Mouse (Mus musculus): Measurements from ENCODE around the gene Slc16a4. TPM values are rescaled to one million over a fixed set of nuclear protein-coding genes. Genes with fewer than 3 reads are reported as not detected.
A peak's percentile ranks its signal among the peaks of the same experiment; 100 is the strongest.
"Not testable (repeated sequence)": the region's sequence is repeated elsewhere in the genome, so short reads cannot be mapped to it uniquely, and the experiment has no call there.

Gene Slc16a4
- polyA plus RNA-seq, 1 experiment from 2014 or later: 3.4 TPM

DNA sequence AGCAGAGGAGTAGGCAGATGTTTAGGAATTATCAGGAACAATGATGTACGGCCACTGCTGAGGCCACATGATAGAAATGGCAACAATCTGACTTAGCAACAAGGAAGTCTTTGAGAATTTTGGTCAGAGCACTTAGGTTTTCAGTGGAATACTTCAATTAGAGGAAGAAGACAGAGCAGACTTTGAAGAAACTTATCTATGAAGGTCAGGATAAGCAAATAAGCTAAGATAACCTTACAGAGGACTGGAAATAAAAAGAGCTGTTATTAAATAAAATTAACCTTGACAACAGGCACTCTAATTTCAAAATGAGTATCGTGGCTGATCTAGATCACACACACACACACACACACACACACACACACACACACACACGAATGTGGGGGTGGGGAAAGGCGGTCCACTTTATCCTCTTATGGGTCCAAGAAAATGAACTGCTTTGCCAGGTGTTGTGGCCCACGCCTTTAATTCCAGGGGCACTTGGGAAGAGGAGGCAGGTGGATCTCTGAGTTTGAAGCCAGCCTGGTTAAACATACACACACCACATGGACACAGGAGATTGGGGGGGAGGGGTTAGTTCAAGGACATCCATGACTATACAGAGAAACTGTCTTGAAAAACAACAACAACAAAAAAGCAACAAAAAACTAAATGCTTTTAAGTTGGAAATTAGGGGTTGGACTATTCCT is 4.8 kb downstream of the Slc16a4 start:
- no peaks in the 10 kb centered on the region; the same call in 1 of the 2 replicates for H3K4me1 ChIP-seq (ENCODE audit: insufficient read depth)
- WGBS: 73% methylated on average over 5 of the region's 5 CpGs
- H3K36me3 ChIP-seq (ENCODE audit: insufficient read depth): no peaks in the 10 kb centered on the region
- H3K4me2 ChIP-seq: no peak overlapping the region
- no peak overlapping the region for H3K27ac ChIP-seq (ENCODE audit: low read depth)
- no peak for ATAC-seq (ENCODE audit: insufficient read depth)
- no peaks in the 10 kb centered on the region for H3K9me3 ChIP-seq (ENCODE audit: low read depth, low read length)
- no peak overlapping the region for H3K9ac ChIP-seq
- H3K27me3 ChIP-seq (ENCODE audit: insufficient read depth, low read length): no peaks in the 10 kb centered on the region
- no peak for TF ChIP-seq CTCF (IDR thresholded peaks at IDR 0.05; ENCODE audit: low read depth)
- H3K4me3 ChIP-seq (ENCODE audit: low read depth, low read length): no peak overlapping the region
- no peak for DNase-seq

DNA sequence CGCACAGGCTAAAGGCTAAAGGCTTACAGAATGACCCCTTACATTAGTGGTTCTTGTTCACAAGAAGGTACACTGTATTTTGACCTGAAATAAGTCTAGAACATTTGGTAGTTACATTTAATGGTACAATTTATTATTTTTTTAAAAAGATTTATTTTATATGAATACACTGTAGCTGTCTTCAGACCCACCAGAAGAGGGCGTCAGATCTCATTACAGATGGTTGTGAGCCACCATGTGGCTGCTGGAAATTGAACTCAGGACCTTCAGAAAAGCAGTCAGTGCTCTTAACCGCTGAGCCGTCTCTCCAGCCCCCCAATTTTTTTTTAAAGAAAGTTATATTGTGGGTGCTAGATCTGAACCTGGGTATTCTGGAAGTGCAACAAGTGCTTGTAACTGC is 5.9 kb downstream of the Slc16a4 start:
- not testable (repeated sequence) for H3K9ac ChIP-seq; H3K27me3 ChIP-seq (ENCODE audit: insufficient read depth, low read length); ATAC-seq (ENCODE audit: insufficient read depth); DNase-seq; H3K4me1 ChIP-seq (ENCODE audit: insufficient read depth); H3K4me3 ChIP-seq (ENCODE audit: low read depth, low read length); H3K4me2 ChIP-seq; H3K27ac ChIP-seq (ENCODE audit: low read depth); H3K9me3 ChIP-seq (ENCODE audit: low read depth, low read length); H3K36me3 ChIP-seq (ENCODE audit: insufficient read depth)
- 68% methylated on average over 4 of the region's 4 CpGs for WGBS

DNA sequence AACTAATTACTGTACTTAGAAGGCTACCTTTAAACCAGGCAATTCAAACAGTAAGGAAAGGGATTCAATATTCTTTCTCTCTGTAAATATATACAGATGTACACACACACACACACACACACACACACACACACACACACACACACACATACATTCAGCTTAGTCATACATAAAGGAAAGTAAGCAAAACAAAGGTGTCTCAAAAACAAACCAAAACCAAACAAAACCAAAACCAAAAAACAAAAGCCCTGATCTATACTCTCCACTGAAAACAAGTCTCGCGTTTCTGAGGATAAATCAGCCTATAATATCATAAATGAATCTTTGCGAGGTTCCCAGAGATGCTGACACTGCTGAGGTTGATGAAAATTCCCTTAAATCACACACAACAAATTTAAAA is 26.3 kb downstream of the Slc16a4 start:
- H3K36me3 ChIP-seq (ENCODE audit: insufficient read depth): peaks cover 30% of the 10 kb centered on the region; the same call in 1 of the 2 replicates
- H3K27ac ChIP-seq (ENCODE audit: low read depth): no peak overlapping the region
- H3K9me3 ChIP-seq (ENCODE audit: low read depth, low read length): no peaks in the 10 kb centered on the region
- H3K4me1 ChIP-seq (ENCODE audit: insufficient read depth): no peaks in the 10 kb centered on the region
- H3K9ac ChIP-seq: no peak overlapping the region
- ATAC-seq (ENCODE audit: insufficient read depth) (no peak), DNase-seq (no peak)
- TF ChIP-seq CTCF (IDR thresholded peaks at IDR 0.05; ENCODE audit: low read depth): no peak
- H3K4me3 ChIP-seq (ENCODE audit: low read depth, low read length): no peak overlapping the region
- 88% methylated on average over 3 of the region's 3 CpGs for WGBS
- no peak overlapping the region for H3K4me2 ChIP-seq
- no peaks in the 10 kb centered on the region for H3K27me3 ChIP-seq (ENCODE audit: insufficient read depth, low read length)

GRCm38 (mm10) chr3:107321141-107321540 is 30.1 kb downstream of the Slc16a4 start:
- H3K4me1 ChIP-seq (ENCODE audit: insufficient read depth): peaks cover 16% of the 10 kb centered on the region; the same call in 1 of the 2 replicates
- no peak for ATAC-seq (ENCODE audit: insufficient read depth)
- H3K4me2 ChIP-seq: no peak overlapping the region
- no peaks in the 10 kb centered on the region for H3K27me3 ChIP-seq (ENCODE audit: insufficient read depth, low read length)
- no peaks in the 10 kb centered on the region for H3K9me3 ChIP-seq (ENCODE audit: low read depth, low read length)
- H3K4me3 ChIP-seq (ENCODE audit: low read depth, low read length): no peak overlapping the region
- H3K27ac ChIP-seq (ENCODE audit: low read depth): no peak overlapping the region
- no peak for TF ChIP-seq CTCF (IDR thresholded peaks at IDR 0.05; ENCODE audit: low read depth)
- H3K36me3 ChIP-seq (ENCODE audit: insufficient read depth): peaks cover 49% of the 10 kb centered on the region
- no peak overlapping the region for H3K9ac ChIP-seq
- 93% methylated on average over 2 of the region's 2 CpGs for WGBS
- no peak for DNase-seq

DNA sequence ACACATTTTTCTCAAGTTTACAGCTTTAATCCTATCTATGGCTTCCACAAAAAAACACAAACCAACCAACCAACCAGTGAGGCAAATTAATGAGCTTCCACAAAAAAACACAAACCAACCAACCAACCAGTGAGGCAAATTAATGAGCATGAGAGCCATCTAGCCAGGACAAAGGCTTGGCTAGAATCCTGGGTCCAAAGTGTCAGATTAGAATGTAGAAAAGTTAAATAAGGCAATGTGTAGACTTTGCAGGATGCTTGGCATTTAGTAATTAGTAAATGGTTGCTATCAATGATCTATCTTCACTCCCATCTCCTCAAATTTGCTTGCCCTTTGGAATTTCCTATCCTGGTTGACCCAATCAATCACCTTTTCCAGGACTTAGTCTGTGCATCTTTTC is 30.7 kb downstream of the Slc16a4 start:
- Histone ChIP-seq H3K36me3 (ENCODE audit: insufficient read depth) (peaks cover 49% of the 10 kb centered on the region), H3K4me1 (ENCODE audit: insufficient read depth) (peaks cover 16% of the 10 kb centered on the region; the same call in 1 of the 2 replicates), H3K27me3 (ENCODE audit: insufficient read depth, low read length) (no peaks in the 10 kb centered on the region), H3K4me3 (ENCODE audit: low read depth, low read length) (no peak overlapping the region), H3K9ac (no peak overlapping the region), H3K4me2 (no peak overlapping the region), H3K9me3 (ENCODE audit: low read depth, low read length) (no peaks in the 10 kb centered on the region), H3K27ac (ENCODE audit: low read depth) (no peak overlapping the region)
- no peak for TF ChIP-seq CTCF (IDR thresholded peaks at IDR 0.05; ENCODE audit: low read depth)
- DNase-seq (no peak), ATAC-seq (ENCODE audit: insufficient read depth) (no peak)

DNA sequence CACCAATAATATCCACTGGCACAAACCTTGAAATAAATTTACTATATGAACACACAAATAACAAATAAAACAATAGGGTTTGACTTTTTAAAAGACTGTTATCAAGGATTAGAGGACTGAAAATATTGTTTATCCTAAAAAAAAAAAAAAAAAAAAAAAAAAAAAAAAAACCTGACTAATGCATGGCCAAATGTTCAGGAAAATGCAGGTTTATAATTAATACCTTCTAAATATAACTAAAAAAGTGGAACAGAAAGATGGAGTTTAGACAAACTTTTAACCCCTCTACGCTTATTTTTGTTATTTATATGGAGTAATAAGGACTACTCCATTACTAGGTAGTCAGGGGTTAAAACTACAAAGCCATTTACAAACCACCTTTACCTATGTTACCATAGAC is 35.4 kb downstream of the Slc16a4 start:
- H3K9me3 ChIP-seq (ENCODE audit: low read depth, low read length): no peaks in the 10 kb centered on the region
- DNase-seq: no peak
- peaks cover 30% of the 10 kb centered on the region for H3K4me1 ChIP-seq (ENCODE audit: insufficient read depth)
- H3K4me3 ChIP-seq (ENCODE audit: low read depth, low read length): no peak overlapping the region
- no peaks in the 10 kb centered on the region for H3K27me3 ChIP-seq (ENCODE audit: insufficient read depth, low read length)
- H3K36me3 ChIP-seq (ENCODE audit: insufficient read depth): peaks cover 58% of the 10 kb centered on the region
- no peak overlapping the region for H3K4me2 ChIP-seq
- no peak for ATAC-seq (ENCODE audit: insufficient read depth)
- TF ChIP-seq CTCF (IDR thresholded peaks at IDR 0.05; ENCODE audit: low read depth): no peak
- no peak overlapping the region for H3K27ac ChIP-seq (ENCODE audit: low read depth)
- WGBS: 98% methylated on average over 1 of the region's 1 CpGs
- H3K9ac ChIP-seq: no peak overlapping the region

GRCm38 (mm10) chr3:107330503-107331424 is 39.7 kb downstream of the Slc16a4 start:
- Histone ChIP-seq H3K4me3 (ENCODE audit: low read depth, low read length) (peak overlapping the region; percentile 98), H3K4me1 (ENCODE audit: insufficient read depth) (peaks cover 17% of the 10 kb centered on the region), H3K27ac (ENCODE audit: low read depth) (no peak overlapping the region), H3K27me3 (ENCODE audit: insufficient read depth, low read length) (no peaks in the 10 kb centered on the region), H3K4me2 (peak overlapping the region; percentile 97), H3K9me3 (ENCODE audit: low read depth, low read length) (no peaks in the 10 kb centered on the region), H3K36me3 (ENCODE audit: insufficient read depth) (peaks cover 38% of the 10 kb centered on the region), H3K9ac (peak overlapping the region; percentile 92)
- WGBS: 46% methylated on average over 28 of the region's 28 CpGs
- ATAC-seq (ENCODE audit: insufficient read depth): no peak
- peak; percentile 60 for DNase-seq
- no peak for TF ChIP-seq CTCF (IDR thresholded peaks at IDR 0.05; ENCODE audit: low read depth)
